8 mouse cellular contexts compared by ENCODE assay signal in the genomic region with DNA sequence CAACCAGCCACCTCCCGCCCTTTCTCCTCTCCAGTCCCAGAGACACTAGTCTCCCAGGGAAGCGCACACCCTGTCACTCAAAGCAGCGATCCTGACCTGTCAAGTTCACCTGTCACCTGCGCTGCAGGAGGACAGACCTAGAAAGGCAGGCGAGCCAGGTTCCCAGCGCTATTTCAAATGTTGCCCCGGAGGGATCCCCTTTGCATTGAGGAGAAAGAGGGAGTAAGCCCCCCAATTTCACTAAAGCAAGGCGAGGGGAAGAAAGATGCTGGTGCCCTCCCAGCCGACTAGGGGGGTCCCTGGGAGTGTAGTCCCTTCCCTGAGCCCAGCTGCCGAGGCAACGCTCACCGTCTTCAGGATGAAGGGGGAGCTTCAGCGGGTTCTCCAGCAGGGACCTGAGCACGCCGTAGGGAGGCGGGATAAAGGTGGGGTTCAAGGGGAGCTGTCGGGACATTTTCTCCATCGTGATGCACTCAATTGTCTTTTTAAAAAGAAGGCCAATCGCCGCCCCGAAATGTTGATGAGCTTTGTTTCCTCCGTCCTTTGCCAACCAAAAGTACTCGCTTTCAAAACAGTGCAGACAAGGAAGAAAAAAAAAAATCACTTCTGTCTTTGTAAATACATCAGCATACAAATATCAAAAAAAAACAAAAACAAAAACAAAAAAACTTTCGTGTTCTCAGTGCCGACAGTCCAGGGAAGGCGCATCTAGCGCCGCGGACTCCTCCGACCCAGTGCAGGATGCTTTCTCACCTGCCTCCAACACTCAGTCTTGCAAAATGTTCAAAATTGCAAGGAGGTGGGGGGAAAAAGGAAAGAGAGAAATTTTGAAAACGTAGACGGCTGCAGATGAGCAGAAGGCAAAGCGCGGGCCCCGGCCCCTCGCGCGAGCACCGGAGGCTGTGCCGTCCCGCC. TPM values are rescaled to one million over a fixed set of nuclear protein-coding genes. Genes with fewer than 3 reads are reported as not detected.
A peak's percentile ranks its signal among the peaks of the same experiment; 100 is the strongest.
DNase-seq lines count a peak whose midpoint lies in the region; ATAC-seq lines count a peak whose summit lies in the region.

No protein-coding gene starts in this region.

- ATAC-seq in megakaryocyte, adult 5-6 weeks (ENCODE audit: poor library complexity, severe bottlenecking), result 0 out of 2 replicates have a peak, but pooled peaks have one; percentile 2

- DNase-seq in adrenal gland, adult (ENCODE audit: inconsistent age in 2 of 2, low spot score in 1 of 2), result peak; percentile 44 to 70
- no peak for DNase-seq in adrenal gland, postnatal 10 days
- peak; percentile 9 for DNase-seq in thymus, postnatal 0 days (ENCODE audit: low spot score)
- no peak for DNase-seq in thymus, postnatal 25 days
- peak; percentile 37 for DNase-seq in induced T-regulatory cell, adult 2 months (ENCODE audit: low read depth)
- DNase-seq in ovary, postnatal 36 days (ENCODE audit: low spot score), result no peak
- no peak for DNase-seq in adrenal gland, postnatal 4 days (ENCODE audit: low spot score in 2 of 2)

RNA-seq across cellular contexts. Expression of a gene that starts 0.5 kb away (rescaled TPM):
- 10 to 100 TPM; 22.5 to 22.8 TPM for total RNA-seq in adrenal gland, postnatal 10 days (2021)
- 0.72 and 0.85 TPM in 2 replicates for polyA plus RNA-seq in thymus, postnatal 0 days (2015; fragmentation: Nextera tagmentation; extraction: Ambion mirVana)
- total RNA-seq in megakaryocyte, adult 5-6 weeks (2015), result 0.22 and 0.73 TPM in 2 replicates
- 0.07 and 0.37 TPM in 2 replicates for total RNA-seq in megakaryocyte, adult 5-6 weeks (2017)
- 10 to 100 TPM; 17.0 to 18.7 TPM for total RNA-seq in adrenal gland, postnatal 4 days (2021)

Comparison
In these comparisons a context has a peak if more than half of its experiments do, and no peak if none do; other contexts are left out.
1. DNase-seq: peak in adrenal gland, adult (2 of 2), thymus, postnatal 0 days (single experiment) and induced T-regulatory cell, adult 2 months (single experiment); none in adrenal gland, postnatal 10 days (single experiment), thymus, postnatal 25 days (single experiment), ovary, postnatal 36 days (single experiment) and adrenal gland, postnatal 4 days (0 of 2).
2. RNA of a gene that starts 0.5 kb away (total RNA-seq): 22.5 to 22.8 TPM in adrenal gland, postnatal 10 days and 17.0 to 18.7 TPM in adrenal gland, postnatal 4 days; 0.07 to 0.73 TPM in megakaryocyte, adult 5-6 weeks; every median in the first group is over 10 times any median in the second.